Mouse (Mus musculus) thymus, adult 2 months (tissue): ENCODE results near the gene Nr2c1. TPM values are rescaled to one million over a fixed set of nuclear protein-coding genes. Genes with fewer than 3 reads are reported as not detected.

ENCODE experiments used
- DNase-seq: peaks from one replicate; pipeline ENCODE4 v3.0.0; 2021
- H3K27ac ChIP-seq: fragments of 200-500 bp; 2 replicates; pipeline ENCODE4 v1.5.1; 2012; ENCODE audit warnings: low read length, control low read depth; ENCODE audit not compliant: control insufficient read depth, insufficient read depth
- H3K27me3 ChIP-seq: fragments of 200-500 bp; 2 replicates; pipeline ENCODE4 v1.6.1; 2012; ENCODE audit warnings: mild to moderate bottlenecking, low read length, moderate library complexity, mixed read lengths; ENCODE audit not compliant: control insufficient read depth, insufficient read depth
- H3K36me3 ChIP-seq: fragments of 200-500 bp; 2 replicates; pipeline ENCODE4 v1.6.1; 2012; ENCODE audit warnings: mild to moderate bottlenecking, low read length, moderate library complexity; ENCODE audit not compliant: control insufficient read depth, insufficient read depth
- H3K4me1 ChIP-seq: fragments of 200-500 bp; replicated peaks from 2 replicates; pipeline ENCODE4 v1.6.1; 2012; ENCODE audit warnings: low read length; ENCODE audit not compliant: control insufficient read depth, insufficient read depth
- H3K4me3 ChIP-seq: fragments of 200-500 bp; 2 replicates; pipeline ENCODE4 v1.5.1; 2012; ENCODE audit warnings: mild to moderate bottlenecking, low read length, control low read depth, moderate library complexity; ENCODE audit not compliant: control insufficient read depth, insufficient read depth
- CTCF ChIP-seq: fragments of 200-500 bp; IDR thresholded peaks from 2 replicates; pipeline ENCODE4 v1.5.1; 2012; ENCODE audit warnings: mild to moderate bottlenecking, control low read depth, low read length, moderate library complexity, borderline replicate concordance; ENCODE audit not compliant: control insufficient read depth, poor library complexity, insufficient read depth; ENCODE audit errors: extremely low read depth
- POLR2A ChIP-seq: fragments of 200-500 bp; IDR thresholded peaks from 2 replicates; pipeline ENCODE4 v1.6.1; 2012; ENCODE audit warnings: mild to moderate bottlenecking, low read length, control low read depth, moderate library complexity; ENCODE audit not compliant: control insufficient read depth, poor library complexity, insufficient read depth; ENCODE audit errors: extremely low read depth
- WGBS: fragments of 180-500 bp; shearing (Covaris S2); methylation state at CpG from one replicate; pipeline ENCODE4 v1.1.7; 2018; 5-methylcytosine and 5-hydroxymethylcytosine counted together
- polyA plus RNA-seq: library from polyadenylated mRNA; depleted of rRNA; stranded (reverse); fragments of >200 nt; gene quantifications from 2 replicates; pipeline ENCODE4 v1.2.3, GENCODE M21; 2012

The Nr2c1 gene
- polyA plus RNA-seq, 1 experiment, result 3.3 TPM

DNA sequence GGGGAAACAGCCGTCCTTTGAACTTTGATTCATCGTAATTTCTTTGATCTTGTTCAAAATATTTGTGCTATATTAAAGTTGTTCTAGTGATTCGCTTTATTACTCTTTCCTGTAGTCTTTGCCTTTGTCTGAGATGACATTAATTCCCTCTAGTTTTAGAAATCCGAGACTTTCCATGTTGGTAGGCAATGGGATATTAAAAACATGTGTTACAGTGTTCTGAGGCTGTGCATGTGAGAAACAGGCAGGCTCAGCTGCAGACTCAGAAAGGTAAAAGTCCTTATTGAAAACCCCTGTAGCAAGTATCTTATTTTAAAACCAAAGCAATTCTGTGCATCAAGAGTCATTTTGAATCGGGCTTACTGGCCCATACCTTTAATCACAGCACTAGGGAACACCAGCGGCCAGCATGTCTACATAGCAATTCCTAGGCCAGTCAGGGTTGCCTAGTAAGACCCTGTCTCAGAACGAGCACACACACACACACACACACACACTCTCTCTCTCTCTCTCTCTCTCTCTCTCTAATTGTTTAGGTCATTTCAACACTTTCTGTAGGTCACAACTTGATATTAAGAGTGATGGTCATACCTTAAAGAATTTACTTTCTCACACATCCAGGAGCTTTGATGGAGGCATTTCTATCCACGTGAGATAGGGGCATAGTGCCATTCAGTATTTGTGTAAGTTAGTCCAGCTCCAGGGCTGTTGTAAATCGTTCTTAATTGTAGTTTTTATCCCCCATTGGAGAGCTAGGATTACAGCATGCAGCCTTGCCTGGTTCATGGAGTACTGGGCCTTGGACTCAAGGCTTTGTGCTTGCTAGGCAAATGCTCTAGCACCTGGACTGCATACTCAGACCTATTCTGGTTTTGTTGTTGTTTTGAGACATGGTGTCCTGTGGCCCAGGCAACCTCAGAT lies 36.7 kb upstream of the Nr2c1 start:
- Histone ChIP-seq H3K4me3 (no peak overlapping the region), H3K27me3 (no peaks in the 10 kb centered on the region), H3K36me3 (no peaks in the 10 kb centered on the region), H3K4me1 (no peaks in the 10 kb centered on the region), H3K27ac (no peak overlapping the region)
- WGBS, result 94% methylated on average over 9 of the region's 9 CpGs
- no peak for DNase-seq
- TF ChIP-seq POLR2A, result no peak
- TF ChIP-seq CTCF, result no peak

DNA sequence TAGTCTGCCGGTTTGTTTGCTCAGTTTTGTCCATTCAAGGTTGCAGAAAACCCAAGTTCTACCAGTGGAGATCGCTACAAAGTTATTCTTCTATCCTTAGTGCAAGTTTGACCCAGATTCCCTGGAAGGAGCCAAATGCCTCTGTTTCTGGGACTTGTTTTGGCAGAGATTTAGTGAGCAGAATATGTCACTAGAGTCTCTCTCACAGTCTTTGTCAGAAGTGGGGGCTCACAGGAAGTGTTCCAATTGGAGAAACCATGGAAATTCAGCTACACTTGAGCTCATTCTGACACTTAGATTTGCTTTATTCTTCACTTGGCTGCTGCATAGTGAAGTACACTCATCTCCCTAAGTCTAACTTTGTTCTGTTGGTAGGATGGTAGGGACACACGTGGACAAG lies 35.6 kb upstream of the Nr2c1 start:
- H3K27ac ChIP-seq, result no peak overlapping the region
- DNase-seq, result no peak
- no peaks in the 10 kb centered on the region for H3K27me3 ChIP-seq
- H3K36me3 ChIP-seq, result no peaks in the 10 kb centered on the region
- no peak overlapping the region for H3K4me3 ChIP-seq
- TF ChIP-seq POLR2A, result no peak
- no peak for TF ChIP-seq CTCF
- no peaks in the 10 kb centered on the region for H3K4me1 ChIP-seq
- 89% methylated on average over 3 of the region's 3 CpGs for WGBS

DNA sequence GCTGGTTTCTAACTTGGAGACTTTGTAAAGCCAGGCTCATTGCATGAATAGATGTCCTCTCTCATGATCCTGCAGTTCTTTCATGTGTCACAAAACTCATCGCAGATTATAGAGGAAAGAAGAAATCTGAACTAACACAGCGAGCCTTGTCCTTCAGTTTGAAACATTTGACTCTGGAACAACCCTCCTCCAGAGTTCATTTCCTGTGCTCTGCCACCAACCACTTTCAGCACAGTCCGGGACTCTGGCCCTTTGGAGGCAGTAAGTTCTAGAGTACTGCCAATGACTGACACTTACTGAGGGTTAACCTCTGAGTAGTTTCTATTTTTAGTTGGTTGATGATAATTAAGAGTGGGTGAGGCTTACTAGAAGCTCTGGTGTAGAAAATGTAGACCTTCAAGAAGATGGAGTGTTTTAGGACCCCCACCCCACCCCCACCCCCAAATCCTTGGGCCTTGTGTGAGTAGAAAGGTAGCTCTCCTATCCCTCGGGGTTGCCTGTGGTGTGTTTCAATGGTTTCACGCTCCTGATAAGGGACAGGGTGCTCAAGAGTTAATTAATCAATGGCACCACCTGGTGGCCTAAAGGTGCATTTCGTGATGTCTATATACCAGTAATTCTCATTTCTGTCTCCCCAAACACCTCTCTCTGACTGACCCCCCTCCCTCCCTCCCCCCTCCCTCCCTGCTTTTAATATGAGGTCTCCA lies 31.8 kb upstream of the Nr2c1 start:
- Histone ChIP-seq H3K4me3 (no peak overlapping the region), H3K27ac (no peak overlapping the region), H3K4me1 (no peaks in the 10 kb centered on the region), H3K36me3 (no peaks in the 10 kb centered on the region), H3K27me3 (no peaks in the 10 kb centered on the region)
- peak; percentile 79 for DNase-seq
- TF ChIP-seq POLR2A, result no peak
- TF ChIP-seq CTCF, result no peak
- 21% methylated on average over 6 of the region's 6 CpGs for WGBS

DNA sequence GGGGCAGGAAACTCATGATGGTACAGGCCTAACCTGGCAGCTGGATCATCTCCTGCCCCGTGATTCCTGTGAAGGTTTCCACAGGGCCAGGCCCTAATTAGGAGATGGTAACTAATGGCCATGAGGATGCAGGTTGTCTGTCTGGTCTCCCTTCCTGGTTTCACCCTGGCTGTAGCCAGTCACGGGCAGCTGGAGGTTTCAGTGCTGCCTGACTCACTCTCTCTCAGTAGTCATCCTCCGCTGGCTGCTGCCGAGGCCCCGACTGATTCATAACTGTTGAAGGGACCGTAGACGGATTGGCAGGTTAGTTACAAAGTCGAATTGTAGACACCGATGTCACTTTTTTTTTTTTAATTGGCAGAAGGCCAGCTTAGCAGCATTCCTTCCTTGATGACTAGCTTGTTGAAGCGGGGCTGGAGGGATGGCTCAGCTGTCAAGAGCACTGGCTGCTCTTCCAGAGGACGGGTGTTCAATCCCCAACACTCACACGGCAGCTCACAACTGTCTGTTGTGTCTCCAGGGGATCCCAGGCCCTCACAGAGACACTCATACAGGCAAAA lies 31.0 kb upstream of the Nr2c1 start:
- Histone ChIP-seq H3K4me3 (no peak overlapping the region), H3K4me1 (no peaks in the 10 kb centered on the region), H3K36me3 (no peaks in the 10 kb centered on the region), H3K27ac (no peak overlapping the region), H3K27me3 (no peaks in the 10 kb centered on the region)
- TF ChIP-seq CTCF (no peak), POLR2A (no peak)
- DNase-seq, result no peak
- 90% methylated on average over 12 of the region's 12 CpGs for WGBS

DNA sequence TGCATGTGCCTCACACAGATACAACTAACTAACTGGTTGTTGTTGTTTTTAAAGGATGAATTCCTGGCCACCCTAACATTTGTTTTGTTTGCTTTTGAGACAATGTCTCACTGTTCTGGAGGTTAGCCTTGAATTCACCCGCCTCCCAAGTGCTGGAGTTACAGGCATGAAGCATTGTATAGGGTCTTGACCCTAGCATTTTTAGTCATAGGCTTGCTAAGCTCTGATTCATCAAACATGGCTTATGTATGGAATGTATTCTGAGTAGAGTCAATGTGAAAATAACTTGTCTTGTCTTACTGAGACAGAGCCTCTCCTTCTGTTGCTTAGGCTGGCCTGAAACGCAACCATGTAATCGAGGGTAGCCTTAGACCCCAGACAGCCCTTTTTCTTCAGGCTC lies 29.9 kb upstream of the Nr2c1 start:
- Histone ChIP-seq H3K36me3 (no peaks in the 10 kb centered on the region), H3K27ac (no peak overlapping the region), H3K27me3 (no peaks in the 10 kb centered on the region), H3K4me1 (no peaks in the 10 kb centered on the region), H3K4me3 (no peak overlapping the region)
- 97% methylated on average over 3 of the region's 3 CpGs for WGBS
- no peak for TF ChIP-seq CTCF
- no peak for TF ChIP-seq POLR2A
- no peak for DNase-seq

DNA sequence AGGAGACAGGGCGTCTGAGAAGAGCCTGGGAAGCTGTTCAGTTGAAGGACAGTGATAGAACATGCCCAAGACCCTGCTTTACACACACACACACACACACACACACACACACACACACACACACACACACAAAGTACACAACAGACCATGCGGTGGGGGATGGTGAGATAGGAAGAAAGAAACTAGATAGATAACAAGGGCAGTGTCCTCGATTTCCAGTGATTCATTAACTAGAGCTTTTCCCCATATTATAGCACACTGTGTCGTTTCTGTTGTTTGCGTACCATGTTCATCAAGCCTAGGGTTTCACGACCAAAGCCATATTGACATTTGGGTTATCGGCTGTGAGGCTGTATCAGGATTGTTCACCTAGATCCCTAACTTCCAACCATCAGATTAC lies 28.8 kb upstream of the Nr2c1 start:
- no peak overlapping the region for H3K27ac ChIP-seq
- WGBS, result 94% methylated on average over 7 of the region's 7 CpGs
- no peaks in the 10 kb centered on the region for H3K36me3 ChIP-seq
- H3K4me3 ChIP-seq, result no peak overlapping the region
- no peaks in the 10 kb centered on the region for H3K4me1 ChIP-seq
- DNase-seq, result no peak
- TF ChIP-seq POLR2A (no peak), CTCF (no peak)
- H3K27me3 ChIP-seq, result no peaks in the 10 kb centered on the region
